Mouse (Mus musculus) lung, adult 18-20 months (tissue): ENCODE results near the gene Tmc2.

Source experiments
- DNase-seq, 2 experiments: peaks; one replicate each; pipeline ENCODE4 v3.0.0; 2022; ENCODE audit warnings: mixed read lengths in 2 of 2

Tmc2 gene

GRCm38 (mm10) chr2:130260822-130261221, 65.8 kb downstream of the Tmc2 start:
- DNase-seq = no peak

GRCm38 (mm10) chr2:130261914-130262313, 66.9 kb downstream of the Tmc2 start:
- DNase-seq = no peak

- DNase-seq = no peak
Measured at GRCm38 (mm10) chr2:130262398-130262797, 67.4 kb downstream of the Tmc2 start.

- no peak for DNase-seq
Measured at GRCm38 (mm10) chr2:130265520-130265919, 70.5 kb downstream of the Tmc2 start.

- DNase-seq = no peak
Measured at GRCm38 (mm10) chr2:130268074-130268473, 73.1 kb downstream of the Tmc2 start.

GRCm38 (mm10) chr2:130273732-130274131, 78.7 kb downstream of the Tmc2 start:
- DNase-seq = no peak

GRCm38 (mm10) chr2:130274149-130274861, 79.3 kb downstream of the Tmc2 start, which contains the start of gene Nop56:
Nop56 (plus strand) TSS chr2:130274430.
- DNase-seq = peak; percentile 98 to 99

- no peak for DNase-seq
Measured at GRCm38 (mm10) chr2:130274862-130275261, 79.9 kb downstream of the Tmc2 start.

- DNase-seq = peak; percentile 12 to 17
Measured at GRCm38 (mm10) chr2:130275649-130276048, 80.7 kb downstream of the Tmc2 start.

- DNase-seq = no peak
Measured at GRCm38 (mm10) chr2:130279600-130280091, 84.7 kb downstream of the Tmc2 start.

- DNase-seq = no peak
Measured at GRCm38 (mm10) chr2:130280224-130280623, 85.2 kb downstream of the Tmc2 start.

GRCm38 (mm10) chr2:130280818-130281217, 85.8 kb downstream of the Tmc2 start:
- DNase-seq = no peak

GRCm38 (mm10) chr2:130283854-130284654, 89.1 kb downstream of the Tmc2 start, which contains the start of gene Idh3b:
Idh3b (minus strand) TSS chr2:130284547.
- DNase-seq = peak; percentile 86 to 90

GRCm38 (mm10) chr2:130289086-130289485, 94.1 kb downstream of the Tmc2 start:
- DNase-seq = no peak

GRCm38 (mm10) chr2:130291434-130291833, 96.4 kb downstream of the Tmc2 start:
- DNase-seq = peak; percentile 50 to 71

GRCm38 (mm10) chr2:130293009-130293408, 98.0 kb downstream of the Tmc2 start:
- no peak for DNase-seq

GRCm38 (mm10) chr2:130293486-130293885, 98.5 kb downstream of the Tmc2 start:
- no peak for DNase-seq

- DNase-seq = no peak
Measured at GRCm38 (mm10) chr2:130294218-130294935, 99.4 kb downstream of the Tmc2 start.

- DNase-seq = peak; percentile 40 to 42
Measured at GRCm38 (mm10) chr2:130294936-130295277, 99.9 kb downstream of the Tmc2 start, which contains the start of gene Ebf4. Ebf4 (plus strand) TSS chr2:130295169.

- DNase-seq = peak; percentile 32 to 44
Measured at GRCm38 (mm10) chr2:130295331-130296133, 100.5 kb downstream of the Tmc2 start.

- peak in 1 of 2 experiments; percentile 14 for DNase-seq
Measured at GRCm38 (mm10) chr2:130296134-130296745, 101.2 kb downstream of the Tmc2 start.

GRCm38 (mm10) chr2:130297580-130297979, 102.6 kb downstream of the Tmc2 start:
- DNase-seq = no peak
